Mouse (Mus musculus) spleen, postnatal 36 days (tissue): ENCODE measurements at regions not wholly inside any gene's neighbourhood (a gene's known extent, or its start where the extent isn't known, plus 50 kb on each side); places are given as distances from the start of the nearest gene placed in this dataset.

Experiments used
- DNase-seq, 2 experiments: peaks; one replicate each; pipeline ENCODE4 v3.0.0; 2022; ENCODE audit warnings: low spot score in 2 of 2, mixed read lengths in 1 of 2

DNA sequence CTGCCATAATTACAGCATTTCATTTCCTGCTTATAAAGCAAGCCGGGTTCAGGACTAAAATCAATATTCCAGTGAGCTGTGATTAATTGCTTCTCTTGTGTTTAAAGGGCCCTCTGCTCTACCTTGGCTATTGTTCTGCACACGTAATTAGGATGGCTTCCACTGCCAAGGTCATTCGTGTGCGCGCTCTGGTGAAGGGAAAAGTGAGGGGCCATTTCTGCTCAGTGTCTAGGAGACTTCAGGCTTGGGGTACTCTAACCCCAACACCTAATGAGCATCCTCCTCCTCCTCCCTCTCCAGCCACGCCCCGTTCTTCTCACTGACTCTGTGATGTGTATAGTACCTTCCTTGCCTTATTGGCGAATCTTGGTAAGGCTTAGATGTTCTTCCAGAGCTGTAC is 53.5 kb upstream of the Cxcl12 start:
- DNase-seq, result no peak

DNA sequence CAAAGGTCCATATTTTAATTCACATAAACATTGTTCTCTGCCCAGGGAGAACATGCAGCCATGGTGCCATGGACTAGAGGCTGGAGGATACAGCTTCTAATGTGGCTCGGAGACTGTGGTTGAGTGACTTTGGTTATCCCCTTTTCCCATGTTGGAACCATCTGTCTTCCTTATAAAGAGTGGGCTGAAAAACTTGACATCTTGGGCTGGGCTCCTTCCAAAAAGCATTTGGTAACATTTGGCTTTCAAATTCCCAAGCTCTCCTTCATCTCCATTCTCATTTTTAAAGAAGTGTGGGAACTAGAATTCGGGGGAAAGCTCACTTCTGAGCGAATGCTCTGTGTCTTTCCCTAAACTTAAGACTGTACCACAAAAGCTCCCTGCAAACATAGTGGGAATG is 50.3 kb upstream of the Cxcl12 start:
- DNase-seq, result no peak
